Mouse (Mus musculus): ENCODE measurements around the gene Nr6a1.

Gene Nr6a1

GRCm38 (mm10) chr2:38936721-38937378 is 9.4 kb upstream of the Nr6a1 start:
- no peak for DNase-seq

DNA sequence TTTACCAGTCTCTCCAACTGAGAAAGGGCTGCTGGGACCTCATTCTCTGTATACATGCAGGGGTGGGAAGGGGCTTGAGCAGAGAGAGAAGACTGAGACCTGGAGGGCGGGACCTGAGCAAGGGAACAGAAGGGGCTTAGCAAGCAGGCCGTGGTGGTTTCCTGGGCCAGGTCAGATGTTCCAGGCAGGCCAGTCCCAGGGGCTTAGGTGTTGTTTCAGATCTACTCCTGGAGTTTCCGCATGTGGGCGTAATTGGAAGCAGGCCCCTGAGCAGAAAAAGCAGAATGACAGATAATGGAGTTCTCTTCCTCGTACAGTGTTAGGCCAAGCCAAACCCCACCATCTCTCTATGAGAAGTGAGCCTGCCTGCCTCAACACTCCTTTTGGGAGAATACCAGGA is 7.4 kb upstream of the Nr6a1 start:
- DNase-seq, result no peak

- no peak for DNase-seq
Measured at GRCm38 (mm10) chr2:38933931-38934330, 6.4 kb upstream of the Nr6a1 start.

- DNase-seq, result peak; percentile 44
Measured at GRCm38 (mm10) chr2:38931851-38932667, 4.6 kb upstream of the Nr6a1 start, which contains the start of gene Olfml2a. Olfml2a (plus strand) TSS chr2:38931978.

GRCm38 (mm10) chr2:38930269-38930668 is 2.8 kb upstream of the Nr6a1 start:
- no peak for DNase-seq

DNA sequence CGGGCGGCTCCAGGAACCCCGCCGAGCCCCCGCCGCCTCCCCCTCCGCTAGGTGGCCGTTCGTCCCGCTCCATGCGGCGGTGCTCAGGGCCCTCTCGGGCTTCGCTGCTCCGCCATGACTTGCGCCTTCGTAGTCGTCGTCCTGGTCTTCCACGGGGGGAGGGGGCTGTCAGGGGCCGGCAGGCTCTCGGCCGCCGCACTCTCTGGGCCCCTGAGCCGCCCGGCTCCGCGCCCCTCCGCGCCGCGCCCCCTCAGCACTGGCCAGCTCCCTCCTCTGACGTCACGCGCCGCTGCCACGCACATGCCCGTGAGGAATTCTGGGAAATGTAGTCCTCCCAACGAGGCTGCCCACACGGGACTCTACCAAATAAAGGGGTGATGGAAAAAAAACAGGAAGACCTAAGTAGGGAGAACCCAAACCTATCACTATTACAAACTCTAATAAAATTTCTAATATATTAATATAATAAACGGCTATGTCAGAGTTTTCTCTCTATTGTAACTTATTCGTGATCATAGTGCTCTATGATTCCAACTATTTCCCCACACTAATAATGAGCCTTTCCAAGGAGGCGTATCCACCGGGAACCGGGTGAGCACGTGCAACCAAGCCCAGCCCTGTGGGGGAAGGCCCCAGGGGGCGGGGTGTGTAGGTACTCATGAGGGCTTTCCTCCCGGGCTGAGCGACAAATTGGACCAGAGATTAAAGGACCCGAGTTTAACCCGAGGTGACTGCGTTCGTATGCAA is 1.2 kb downstream of the Nr6a1 start:
- peak; percentile 94 for DNase-seq

GRCm38 (mm10) chr2:38925171-38926080 is 2.1 kb downstream of the Nr6a1 start:
- peak; percentile 20 for DNase-seq

DNA sequence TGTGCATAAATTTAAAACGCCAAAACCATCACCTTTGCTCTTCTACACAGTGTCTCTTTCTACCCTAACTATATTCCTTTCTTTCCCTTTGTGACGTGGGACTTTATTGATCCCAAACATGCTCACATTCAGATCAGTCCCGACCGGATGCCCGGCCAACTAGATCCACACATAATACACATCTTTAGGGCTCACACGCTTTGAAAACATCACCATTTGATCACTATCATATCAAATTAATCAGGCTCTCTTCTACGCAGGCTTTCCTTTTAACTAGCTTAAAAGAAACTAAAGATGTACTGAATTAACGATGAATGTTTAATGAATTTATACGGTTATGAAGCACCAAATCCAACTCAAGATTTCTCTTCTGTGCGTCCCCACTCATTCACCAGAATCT is 2.9 kb downstream of the Nr6a1 start:
- no peak for DNase-seq

- no peak for DNase-seq
Measured at GRCm38 (mm10) chr2:38923911-38924310, 3.6 kb downstream of the Nr6a1 start.

GRCm38 (mm10) chr2:38923471-38923870 is 4.0 kb downstream of the Nr6a1 start:
- no peak for DNase-seq

DNA sequence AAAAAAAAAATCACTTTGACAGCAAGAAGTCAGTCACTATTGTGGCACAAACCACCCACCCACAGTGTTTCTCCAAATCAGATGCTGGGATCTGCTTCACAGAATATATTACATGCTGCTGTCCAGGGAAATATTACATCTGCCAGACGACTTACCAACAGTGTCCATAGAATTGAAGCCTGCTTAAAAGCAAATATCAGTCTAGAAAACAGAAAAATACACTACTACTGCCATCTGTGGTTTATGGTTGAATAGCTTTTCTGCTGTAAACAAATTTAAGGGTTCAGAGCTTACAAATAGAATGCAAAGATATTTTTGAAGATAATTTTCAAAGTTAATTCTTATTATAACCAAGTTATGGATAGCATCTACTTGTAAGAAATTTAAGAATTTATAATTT is 6.1 kb downstream of the Nr6a1 start:
- DNase-seq, result no peak

DNA sequence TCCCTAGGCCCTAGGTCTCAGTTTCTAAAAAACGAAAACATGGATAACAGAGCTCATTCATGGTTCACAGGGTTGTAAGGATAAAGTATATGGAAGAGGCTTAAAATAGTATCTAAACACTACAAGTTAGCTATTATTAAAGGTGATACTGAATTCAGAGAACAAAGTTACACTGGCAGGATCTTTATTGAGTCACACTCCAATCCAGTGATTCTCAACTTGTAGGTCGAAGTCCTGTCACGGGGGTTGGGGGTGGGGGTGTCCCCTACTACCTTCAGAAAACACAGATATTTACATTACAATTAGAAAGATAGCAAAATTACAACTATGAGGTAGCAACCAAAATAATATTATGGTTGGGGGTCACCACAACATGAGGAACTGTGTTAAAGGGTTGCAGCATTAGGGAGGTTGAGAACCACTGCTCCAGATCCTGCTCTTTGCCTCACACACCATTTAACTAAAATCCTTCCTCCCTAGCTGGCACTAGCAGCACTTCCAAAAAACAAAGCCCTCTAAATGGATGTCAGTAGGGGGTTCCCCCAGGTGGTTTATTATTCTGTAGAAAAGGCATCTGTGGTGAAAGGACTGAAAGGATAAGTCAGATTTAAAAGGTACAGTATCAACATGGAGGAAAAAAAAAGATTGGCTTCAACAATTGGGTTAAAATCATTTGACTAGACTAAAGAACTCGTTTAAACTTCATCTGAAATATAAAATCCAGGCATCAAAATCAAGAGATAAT is 10.4 kb downstream of the Nr6a1 start:
- DNase-seq, result no peak

GRCm38 (mm10) chr2:38914965-38915364 is 12.5 kb downstream of the Nr6a1 start:
- no peak for DNase-seq

- DNase-seq, result no peak
Measured at GRCm38 (mm10) chr2:38914517-38914916, 13.0 kb downstream of the Nr6a1 start.

- no peak for DNase-seq
Measured at GRCm38 (mm10) chr2:38908604-38909003, 18.9 kb downstream of the Nr6a1 start.

- DNase-seq, result peak; percentile 16
Measured at GRCm38 (mm10) chr2:38906097-38906496, 21.4 kb downstream of the Nr6a1 start.

GRCm38 (mm10) chr2:38904290-38904689 is 23.2 kb downstream of the Nr6a1 start:
- DNase-seq, result no peak

GRCm38 (mm10) chr2:38902866-38903265 is 24.6 kb downstream of the Nr6a1 start:
- no peak for DNase-seq

GRCm38 (mm10) chr2:38880907-38881672 is 46.4 kb downstream of the Nr6a1 start:
- DNase-seq, result no peak

- DNase-seq, result no peak
Measured at GRCm38 (mm10) chr2:38874544-38875108, 52.9 kb downstream of the Nr6a1 start.

DNA sequence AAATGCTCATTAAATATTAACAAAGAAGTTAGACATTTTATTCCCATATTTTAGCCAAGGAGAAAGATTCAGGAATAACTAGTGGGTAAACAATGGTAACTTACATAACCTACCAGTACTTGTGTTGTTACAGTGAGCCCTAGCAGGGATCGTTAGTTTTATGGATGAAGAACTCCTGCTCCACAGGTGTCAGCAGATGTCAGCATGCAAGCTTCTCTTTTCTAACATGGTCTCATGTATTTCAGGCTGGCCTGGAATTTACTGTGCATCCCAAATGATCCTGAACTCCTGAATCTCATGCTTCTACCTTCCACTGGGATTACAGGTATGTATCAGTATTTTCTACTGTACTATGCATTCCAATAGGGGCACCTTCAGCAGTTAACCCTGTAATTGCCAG is 54.8 kb downstream of the Nr6a1 start:
- DNase-seq, result no peak

Data from right cerebral cortex, postnatal 25 days (tissue).